Mouse (Mus musculus) kidney, postnatal 4 days (tissue): ENCODE results near the gene Hivep3.

Experiments used
- DNase-seq, 2 experiments: peaks; one replicate each; pipeline ENCODE4 v3.0.0; 2021; ENCODE audit warnings: mixed read lengths in 2 of 2

Hivep3 gene

GRCm38 (mm10) chr4:119912216-119912615, 178.6 kb downstream of the Hivep3 start:
- DNase-seq = no peak

- DNase-seq = no peak
These were observed 180.6 kb downstream of the Hivep3 start for GRCm38 (mm10) chr4:119914194-119914593.

GRCm38 (mm10) chr4:119915069-119915468, 181.5 kb downstream of the Hivep3 start:
- peak; percentile 22 to 24 for DNase-seq

GRCm38 (mm10) chr4:119917502-119917901, 183.9 kb downstream of the Hivep3 start:
- DNase-seq = peak; percentile 45 to 51

GRCm38 (mm10) chr4:119919349-119919748, 185.8 kb downstream of the Hivep3 start:
- DNase-seq = no peak

- DNase-seq = peak; percentile 15 to 22
These were observed 187.6 kb downstream of the Hivep3 start for GRCm38 (mm10) chr4:119921022-119921717.

GRCm38 (mm10) chr4:119921723-119922266, 188.2 kb downstream of the Hivep3 start:
- no peak for DNase-seq

GRCm38 (mm10) chr4:119922945-119923344, 189.4 kb downstream of the Hivep3 start:
- no peak for DNase-seq

- DNase-seq = no peak
These were observed 189.8 kb downstream of the Hivep3 start for GRCm38 (mm10) chr4:119923410-119923809.

- DNase-seq = no peak
These were observed 191.5 kb downstream of the Hivep3 start for GRCm38 (mm10) chr4:119925052-119925451.

- DNase-seq = peak; percentile 16 to 19
These were observed 198.3 kb downstream of the Hivep3 start for GRCm38 (mm10) chr4:119931923-119932322.

- peak; percentile 13 to 41 for DNase-seq
These were observed 199.1 kb downstream of the Hivep3 start for GRCm38 (mm10) chr4:119932549-119933257.

GRCm38 (mm10) chr4:119934901-119935300, 201.3 kb downstream of the Hivep3 start:
- no peak for DNase-seq

- DNase-seq = peak; percentile 71 to 80
These were observed 204.3 kb downstream of the Hivep3 start for GRCm38 (mm10) chr4:119937876-119938275.

- DNase-seq = no peak
These were observed 204.9 kb downstream of the Hivep3 start for GRCm38 (mm10) chr4:119938518-119938917.

- no peak for DNase-seq
These were observed 206.2 kb downstream of the Hivep3 start for GRCm38 (mm10) chr4:119939786-119940185.

- no peak for DNase-seq
These were observed 212.8 kb downstream of the Hivep3 start for GRCm38 (mm10) chr4:119946224-119946887.

- no peak for DNase-seq
These were observed 213.9 kb downstream of the Hivep3 start for GRCm38 (mm10) chr4:119947232-119948162.

- DNase-seq = no peak
These were observed 214.8 kb downstream of the Hivep3 start for GRCm38 (mm10) chr4:119948406-119948805.

- DNase-seq = no peak
These were observed 215.5 kb downstream of the Hivep3 start for GRCm38 (mm10) chr4:119948922-119949614.

GRCm38 (mm10) chr4:119950181-119950580, 216.6 kb downstream of the Hivep3 start:
- DNase-seq = no peak

- DNase-seq = no peak
These were observed 217.5 kb downstream of the Hivep3 start for GRCm38 (mm10) chr4:119951081-119951480.
